Mouse (Mus musculus): ENCODE measurements at regions not wholly inside any gene's neighbourhood (a gene's known extent, or its start where the extent isn't known, plus 50 kb on each side); places are given as distances from the start of the nearest gene placed in this dataset.
"Not testable (repeated sequence)": the region's sequence is repeated elsewhere in the genome, so short reads cannot be mapped to it uniquely, and the experiment has no call there.

GRCm38 (mm10) chr5:129256136-129256535 is 159.6 kb downstream of the Adgrd1 start:
- no peak for ATAC-seq (ENCODE audit: extremely low read depth, insufficient number of reproducible peaks, low FRiP score, low TSS enrichment)
- no peak overlapping the region for H3K9ac ChIP-seq
- H3K4me1 ChIP-seq: 0 out of 2 replicates have a peak, but pooled peaks cover 4% of the 10 kb centered on the region
- no peaks in the 10 kb centered on the region for H3K36me3 ChIP-seq
- 71% methylated on average over 9 of the region's 9 CpGs for WGBS
- H3K4me3 ChIP-seq: no peak overlapping the region
- no peak overlapping the region for H3K4me2 ChIP-seq
- peaks cover 10% of the 10 kb centered on the region; the same call in 1 of the 2 replicates for H3K27me3 ChIP-seq (replicated peaks)
- no peak overlapping the region for H3K27ac ChIP-seq (replicated peaks)
- peaks cover 18% of the 10 kb centered on the region for H3K9me3 ChIP-seq

- H3K27me3 ChIP-seq (replicated peaks): peaks cover 10% of the 10 kb centered on the region; the same call in 1 of the 2 replicates
- H3K4me2 ChIP-seq: no peak overlapping the region
- H3K27ac ChIP-seq (replicated peaks): no peak overlapping the region
- no peak overlapping the region for H3K9ac ChIP-seq
- peaks cover 18% of the 10 kb centered on the region for H3K9me3 ChIP-seq
- H3K36me3 ChIP-seq: no peaks in the 10 kb centered on the region
- ATAC-seq (ENCODE audit: extremely low read depth, insufficient number of reproducible peaks, low FRiP score, low TSS enrichment): no peak
- no peak overlapping the region for H3K4me3 ChIP-seq
- 53% methylated on average over 5 of the region's 5 CpGs for WGBS
- 0 out of 2 replicates have a peak, but pooled peaks cover 4% of the 10 kb centered on the region for H3K4me1 ChIP-seq
Measured at GRCm38 (mm10) chr5:129257206-129257605, 160.7 kb downstream of the Adgrd1 start.

- Histone ChIP-seq H3K4me2 (no peak overlapping the region), H3K36me3 (no peaks in the 10 kb centered on the region), H3K4me3 (no peak overlapping the region), H3K4me1 (0 out of 2 replicates have a peak, but pooled peaks cover 4% of the 10 kb centered on the region), H3K9ac (no peak overlapping the region), H3K9me3 (no peaks in the 10 kb centered on the region), H3K27me3 (replicated peaks) (peaks cover 24% of the 10 kb centered on the region; the same call in 1 of the 2 replicates), H3K27ac (replicated peaks) (no peak overlapping the region)
- no peak for ATAC-seq (ENCODE audit: extremely low read depth, insufficient number of reproducible peaks, low FRiP score, low TSS enrichment)
- WGBS: 55% methylated on average over 9 of the region's 9 CpGs
Measured at GRCm38 (mm10) chr5:129260689-129261088, 164.1 kb downstream of the Adgrd1 start.

GRCm38 (mm10) chr5:129263118-129263517 is 166.6 kb downstream of the Adgrd1 start:
- 0 out of 2 replicates have a peak, but pooled peaks cover 4% of the 10 kb centered on the region for H3K4me1 ChIP-seq
- WGBS: 32% methylated on average over 9 of the region's 9 CpGs
- H3K4me3 ChIP-seq: no peak overlapping the region
- H3K9ac ChIP-seq: no peak overlapping the region
- peaks cover 35% of the 10 kb centered on the region for H3K27me3 ChIP-seq (replicated peaks)
- no peak overlapping the region for H3K27ac ChIP-seq (replicated peaks)
- no peak for ATAC-seq (ENCODE audit: extremely low read depth, insufficient number of reproducible peaks, low FRiP score, low TSS enrichment)
- H3K4me2 ChIP-seq: no peak overlapping the region
- no peaks in the 10 kb centered on the region for H3K9me3 ChIP-seq
- H3K36me3 ChIP-seq: no peaks in the 10 kb centered on the region

- Histone ChIP-seq H3K27ac (replicated peaks) (no peak overlapping the region), H3K9ac (no peak overlapping the region), H3K4me2 (no peak overlapping the region), H3K4me1 (0 out of 2 replicates have a peak, but pooled peaks cover 4% of the 10 kb centered on the region), H3K27me3 (replicated peaks) (peaks cover 45% of the 10 kb centered on the region), H3K4me3 (no peak overlapping the region), H3K36me3 (no peaks in the 10 kb centered on the region), H3K9me3 (no peaks in the 10 kb centered on the region)
- ATAC-seq (ENCODE audit: extremely low read depth, insufficient number of reproducible peaks, low FRiP score, low TSS enrichment): no peak
- 86% methylated on average over 15 of the region's 15 CpGs for WGBS
Measured at GRCm38 (mm10) chr5:129264363-129264762, 167.8 kb downstream of the Adgrd1 start.

GRCm38 (mm10) chr5:129268456-129268855 is 171.9 kb downstream of the Adgrd1 start:
- ATAC-seq (ENCODE audit: extremely low read depth, insufficient number of reproducible peaks, low FRiP score, low TSS enrichment): no peak
- Histone ChIP-seq H3K36me3 (no peaks in the 10 kb centered on the region), H3K27ac (replicated peaks) (no peak overlapping the region), H3K4me2 (no peak overlapping the region), H3K9ac (no peak overlapping the region), H3K4me1 (no peaks in the 10 kb centered on the region), H3K9me3 (no peaks in the 10 kb centered on the region), H3K27me3 (replicated peaks) (peaks cover 67% of the 10 kb centered on the region), H3K4me3 (no peak overlapping the region)
- WGBS: 18% methylated on average over 9 of the region's 9 CpGs

GRCm38 (mm10) chr5:129270051-129270472 is 173.5 kb downstream of the Adgrd1 start:
- H3K4me1 ChIP-seq: no peaks in the 10 kb centered on the region
- H3K27me3 ChIP-seq (replicated peaks): peaks cover 60% of the 10 kb centered on the region
- WGBS: 16% methylated on average over 5 of the region's 5 CpGs

GRCm38 (mm10) chr5:129281406-129281805 is 184.9 kb downstream of the Adgrd1 start:
- Histone ChIP-seq H3K4me1 (no peaks in the 10 kb centered on the region), H3K9ac (no peak overlapping the region), H3K36me3 (no peaks in the 10 kb centered on the region), H3K9me3 (no peaks in the 10 kb centered on the region), H3K4me3 (no peak overlapping the region), H3K27me3 (replicated peaks) (peaks cover 24% of the 10 kb centered on the region), H3K4me2 (no peak overlapping the region), H3K27ac (replicated peaks) (no peak overlapping the region)
- ATAC-seq (ENCODE audit: extremely low read depth, insufficient number of reproducible peaks, low FRiP score, low TSS enrichment): no peak
- WGBS: 25% methylated on average over 2 of the region's 2 CpGs

More at GRCm38 (mm10) chr5:129270051-129270472, 173.5 kb downstream of the Adgrd1 start:
- Histone ChIP-seq H3K4me3 (no peak overlapping the region), H3K27ac (replicated peaks) (no peak overlapping the region), H3K36me3 (no peaks in the 10 kb centered on the region), H3K4me2 (no peak overlapping the region), H3K9me3 (no peaks in the 10 kb centered on the region), H3K9ac (no peak overlapping the region)
- no peak for ATAC-seq (ENCODE audit: extremely low read depth, insufficient number of reproducible peaks, low FRiP score, low TSS enrichment)

- H3K36me3 ChIP-seq: no peaks in the 10 kb centered on the region
Measured at GRCm38 (mm10) chr5:129282133-129282532, 185.6 kb downstream of the Adgrd1 start.

GRCm38 (mm10) chr5:129282826-129283225 is 186.3 kb downstream of the Adgrd1 start:
- Histone ChIP-seq H3K36me3 (no peaks in the 10 kb centered on the region), H3K9ac (no peak overlapping the region), H3K4me1 (no peaks in the 10 kb centered on the region), H3K4me2 (no peak overlapping the region), H3K27ac (replicated peaks) (no peak overlapping the region), H3K4me3 (no peak overlapping the region), H3K27me3 (replicated peaks) (peaks cover 24% of the 10 kb centered on the region), H3K9me3 (no peaks in the 10 kb centered on the region)
- 9% methylated on average over 5 of the region's 5 CpGs for WGBS
- no peak for ATAC-seq (ENCODE audit: extremely low read depth, insufficient number of reproducible peaks, low FRiP score, low TSS enrichment)

More at GRCm38 (mm10) chr5:129282133-129282532, 185.6 kb downstream of the Adgrd1 start:
- Histone ChIP-seq H3K9ac (no peak overlapping the region), H3K27me3 (replicated peaks) (peaks cover 24% of the 10 kb centered on the region), H3K9me3 (no peaks in the 10 kb centered on the region), H3K4me1 (no peaks in the 10 kb centered on the region), H3K27ac (replicated peaks) (no peak overlapping the region), H3K4me3 (no peak overlapping the region), H3K4me2 (no peak overlapping the region)
- WGBS: 2% methylated on average over 8 of the region's 8 CpGs
- no peak for ATAC-seq (ENCODE audit: extremely low read depth, insufficient number of reproducible peaks, low FRiP score, low TSS enrichment)

GRCm38 (mm10) chr5:129287481-129287880 is 190.9 kb downstream of the Adgrd1 start:
- Histone ChIP-seq H3K36me3 (no peaks in the 10 kb centered on the region), H3K4me1 (no peaks in the 10 kb centered on the region), H3K9ac (no peak overlapping the region), H3K27me3 (replicated peaks) (peaks cover 16% of the 10 kb centered on the region), H3K27ac (replicated peaks) (no peak overlapping the region), H3K4me2 (no peak overlapping the region), H3K9me3 (no peaks in the 10 kb centered on the region), H3K4me3 (no peak overlapping the region)
- 10% methylated on average over 8 of the region's 8 CpGs for WGBS
- ATAC-seq (ENCODE audit: extremely low read depth, insufficient number of reproducible peaks, low FRiP score, low TSS enrichment): no peak

GRCm38 (mm10) chr5:129292821-129293220 is 196.3 kb downstream of the Adgrd1 start:
- WGBS: 72% methylated on average over 10 of the region's 10 CpGs
- H3K36me3 ChIP-seq; H3K27me3 ChIP-seq (replicated peaks); ATAC-seq (ENCODE audit: extremely low read depth, insufficient number of reproducible peaks, low FRiP score, low TSS enrichment); H3K9me3 ChIP-seq; H3K9ac ChIP-seq; H3K27ac ChIP-seq (replicated peaks); H3K4me2 ChIP-seq; H3K4me1 ChIP-seq; H3K4me3 ChIP-seq: not testable (repeated sequence)
